Mouse (Mus musculus): Measurements from ENCODE around the gene Hist1h2bn. TPM values are rescaled to one million over a fixed set of nuclear protein-coding genes. Genes with fewer than 3 reads are reported as not detected.
"Not testable (repeated sequence)": the region's sequence is repeated elsewhere in the genome, so short reads cannot be mapped to it uniquely, and the experiment has no call there.

The Hist1h2bn gene
- polyA plus RNA-seq, 1 experiment from 2014 or later = 3.0 TPM

GRCm38 (mm10) chr13:21779767-21780731 is 26.1 kb downstream of the Hist1h2bn start, which contains the start of gene Hist1h1b:
Hist1h1b (minus strand) TSS chr13:21780625.
- Histone ChIP-seq H3K4me2 (replicated peaks) (peak within 1 kb of the TSS; percentile 94), H3K4me3 (replicated peaks) (peak within 1 kb of the TSS; percentile 58), H3K27me3 (replicated peaks) (no peaks in the 10 kb centered on the region), H3K9me3 (no peaks in the 10 kb centered on the region), H3K36me3 (no peaks in the 10 kb centered on the region), H3K4me1 (replicated peaks) (peaks cover 11% of the 10 kb centered on the region), H3K27ac (peak within 1 kb of the TSS; percentile 95), H3K9ac (peak within 1 kb of the TSS; percentile 83)
- peak; percentile 63 for ATAC-seq
- WGBS = 1% methylated on average over 44 of the region's 44 CpGs

GRCm38 (mm10) chr13:21781021-21781555 is 27.2 kb downstream of the Hist1h2bn start:
- H3K4me1 ChIP-seq (replicated peaks) = peaks cover 18% of the 10 kb centered on the region
- peak overlapping the region; percentile 94 for H3K4me2 ChIP-seq (replicated peaks)
- no peak overlapping the region for H3K4me3 ChIP-seq (replicated peaks)
- WGBS = 44% methylated on average over 6 of the region's 6 CpGs
- peak overlapping the region; percentile 95 for H3K27ac ChIP-seq
- no peaks in the 10 kb centered on the region for H3K36me3 ChIP-seq
- H3K9me3 ChIP-seq = no peaks in the 10 kb centered on the region
- H3K9ac ChIP-seq = peak overlapping the region; percentile 83; the same call in 1 of the 2 replicates
- H3K27me3 ChIP-seq (replicated peaks) = no peaks in the 10 kb centered on the region
- ATAC-seq = no peak

GRCm38 (mm10) chr13:21781639-21782038 is 27.7 kb downstream of the Hist1h2bn start:
- no peaks in the 10 kb centered on the region for H3K36me3 ChIP-seq
- ATAC-seq = no peak
- H3K4me1 ChIP-seq (replicated peaks) = peaks cover 19% of the 10 kb centered on the region
- no peaks in the 10 kb centered on the region for H3K27me3 ChIP-seq (replicated peaks)
- H3K4me2 ChIP-seq (replicated peaks) = no peak overlapping the region
- no peaks in the 10 kb centered on the region for H3K9me3 ChIP-seq
- H3K4me3 ChIP-seq (replicated peaks) = no peak overlapping the region
- H3K27ac ChIP-seq = no peak overlapping the region
- no peak overlapping the region for H3K9ac ChIP-seq
- WGBS = 90% methylated on average over 1 of the region's 1 CpGs

- H3K27me3 ChIP-seq (replicated peaks); ATAC-seq; H3K9me3 ChIP-seq; H3K36me3 ChIP-seq: not testable (repeated sequence)
- under 1% methylated on average over 14 of the region's 35 CpGs for WGBS
- H3K4me2 ChIP-seq (replicated peaks) = peak overlapping the region; percentile 62
- peak overlapping the region; percentile 81 for H3K27ac ChIP-seq
- peaks cover 19% of the 10 kb centered on the region for H3K4me1 ChIP-seq (replicated peaks)
- peak overlapping the region; percentile 47 for H3K9ac ChIP-seq
- H3K4me3 ChIP-seq (replicated peaks) = peak overlapping the region; percentile 39
Measured at GRCm38 (mm10) chr13:21782361-21783254, 28.7 kb downstream of the Hist1h2bn start.

- ATAC-seq = peak; percentile 63
- Histone ChIP-seq H3K4me3 (replicated peaks) (peak within 1 kb of the TSS; percentile 39), H3K27ac (peak within 1 kb of the TSS; percentile 86), H3K4me1 (replicated peaks) (peaks cover 19% of the 10 kb centered on the region), H3K9ac (peak within 1 kb of the TSS; percentile 47), H3K4me2 (replicated peaks) (peak within 1 kb of the TSS; percentile 62), H3K27me3 (replicated peaks) (no peaks in the 10 kb centered on the region), H3K36me3 (no peaks in the 10 kb centered on the region), H3K9me3 (no peaks in the 10 kb centered on the region)
- under 1% methylated on average over 18 of the region's 20 CpGs for whole genome bisulfite sequencing
Measured at GRCm38 (mm10) chr13:21783255-21783617, 29.3 kb downstream of the Hist1h2bn start, which contains the start of gene Hist1h3i. Hist1h3i (minus strand) TSS chr13:21783370.

- Histone ChIP-seq H3K36me3 (no peaks in the 10 kb centered on the region), H3K9ac (peak overlapping the region; percentile 37; the same call in 1 of the 2 replicates), H3K27me3 (replicated peaks) (no peaks in the 10 kb centered on the region), H3K4me1 (replicated peaks) (peaks cover 19% of the 10 kb centered on the region), H3K4me3 (replicated peaks) (peak overlapping the region; percentile 39), H3K4me2 (replicated peaks) (peak overlapping the region; percentile 62), H3K27ac (peak overlapping the region; percentile 86), H3K9me3 (no peaks in the 10 kb centered on the region)
- no peak for ATAC-seq
- 2% methylated on average over 9 of the region's 9 CpGs for WGBS
Measured at GRCm38 (mm10) chr13:21783734-21784161, 29.8 kb downstream of the Hist1h2bn start.

GRCm38 (mm10) chr13:21784311-21784710 is 30.4 kb downstream of the Hist1h2bn start:
- no peaks in the 10 kb centered on the region for H3K9me3 ChIP-seq
- peaks cover 19% of the 10 kb centered on the region for H3K4me1 ChIP-seq (replicated peaks)
- H3K4me3 ChIP-seq (replicated peaks) = peak overlapping the region; percentile 39; the same call in 1 of the 2 replicates
- H3K36me3 ChIP-seq = no peaks in the 10 kb centered on the region
- H3K27ac ChIP-seq = peak overlapping the region; percentile 86
- H3K4me2 ChIP-seq (replicated peaks) = peak overlapping the region; percentile 62
- no peak for ATAC-seq
- peak overlapping the region; percentile 37; the same call in 1 of the 2 replicates for H3K9ac ChIP-seq
- no peaks in the 10 kb centered on the region for H3K27me3 ChIP-seq (replicated peaks)
- WGBS = 38% methylated on average over 6 of the region's 6 CpGs

- 8% methylated on average over 8 of the region's 8 CpGs for WGBS
- peak overlapping the region; percentile 41 for H3K9ac ChIP-seq
Measured at GRCm38 (mm10) chr13:21786189-21786898, 32.4 kb downstream of the Hist1h2bn start.

GRCm38 (mm10) chr13:21786899-21787629 is 33.1 kb downstream of the Hist1h2bn start, which contains the start of the genes Hist1h2an and Hist1h2bp:
Hist1h2an (minus strand) TSS chr13:21787218.
Hist1h2bp (plus strand) TSS chr13:21787461.
- Histone ChIP-seq H3K4me1 (replicated peaks) (peaks cover 23% of the 10 kb centered on the region), H3K4me3 (replicated peaks) (peak within 1 kb of the TSS; percentile 34), H3K9ac (peak within 1 kb of the TSS; percentile 41), H3K4me2 (replicated peaks) (peak within 1 kb of the TSS; percentile 60), H3K27ac (peak within 1 kb of the TSS; percentile 84)
- peak; percentile 94 for ATAC-seq
- H3K9me3 ChIP-seq; H3K36me3 ChIP-seq; H3K27me3 ChIP-seq (replicated peaks): not testable (repeated sequence)
- WGBS = under 1% methylated on average over 40 of the region's 63 CpGs

More at GRCm38 (mm10) chr13:21786189-21786898, 32.4 kb downstream of the Hist1h2bn start:
- H3K36me3 ChIP-seq = no peaks in the 10 kb centered on the region
- peak overlapping the region; percentile 84 for H3K27ac ChIP-seq
- peaks cover 23% of the 10 kb centered on the region for H3K4me1 ChIP-seq (replicated peaks)
- no peaks in the 10 kb centered on the region for H3K27me3 ChIP-seq (replicated peaks)
- peak overlapping the region; percentile 34 for H3K4me3 ChIP-seq (replicated peaks)
- H3K4me2 ChIP-seq (replicated peaks) = peak overlapping the region; percentile 60
- H3K9me3 ChIP-seq = no peaks in the 10 kb centered on the region
- no peak for ATAC-seq

- whole genome bisulfite sequencing = 26% methylated on average over 15 of the region's 21 CpGs
- H3K4me3 ChIP-seq (replicated peaks) = no peak overlapping the region
- H3K36me3 ChIP-seq = no peaks in the 10 kb centered on the region
- H3K9me3 ChIP-seq = no peaks in the 10 kb centered on the region
- peak overlapping the region; percentile 56; the same call in 1 of the 2 replicates for H3K27ac ChIP-seq
- peaks cover 19% of the 10 kb centered on the region for H3K4me1 ChIP-seq (replicated peaks)
- H3K27me3 ChIP-seq (replicated peaks) = no peaks in the 10 kb centered on the region
- ATAC-seq = peak; percentile 7; the same call in 1 of the 2 replicates
- peak overlapping the region; percentile 32; the same call in 1 of the 2 replicates for H3K9ac ChIP-seq
- peak overlapping the region; percentile 60 for H3K4me2 ChIP-seq (replicated peaks)
Measured at GRCm38 (mm10) chr13:21787760-21788593, 34.1 kb downstream of the Hist1h2bn start.
